Mouse (Mus musculus) cortical plate, adult 2 months (tissue): ENCODE measurements at regions not wholly inside any gene's neighbourhood (a gene's known extent, or its start where the extent isn't known, plus 50 kb on each side); places are given as distances from the start of the nearest gene placed in this dataset.
A peak's percentile ranks its signal among the peaks of the same experiment; 100 is the strongest.
"Not testable (repeated sequence)": the region's sequence is repeated elsewhere in the genome, so short reads cannot be mapped to it uniquely, and the experiment has no call there.

ENCODE experiments used
- H3K27ac ChIP-seq: fragments of 200-500 bp; 2 replicates; pipeline ENCODE4 v1.5.1; 2012; ENCODE audit warnings: low read length, control low read depth, inconsistent platforms; ENCODE audit not compliant: insufficient read depth
- H3K4me1 ChIP-seq: fragments of 200-500 bp; 2 replicates; pipeline ENCODE4 v1.6.1; 2011; ENCODE audit warnings: low read length; ENCODE audit not compliant: control insufficient read depth, insufficient read depth
- H3K4me3 ChIP-seq: fragments of 200-500 bp; 2 replicates; pipeline ENCODE4 v1.5.1; 2011; ENCODE audit warnings: mild to moderate bottlenecking, low read length, control low read depth; ENCODE audit not compliant: insufficient read depth
- CTCF ChIP-seq: fragments of 200-500 bp; IDR thresholded peaks from 2 replicates; pipeline ENCODE4 v1.5.1; 2011; ENCODE audit warnings: mild to moderate bottlenecking, control low read depth, low read length; ENCODE audit not compliant: insufficient read depth; ENCODE audit errors: extremely low read depth
- POLR2A ChIP-seq: fragments of 200-500 bp; IDR thresholded peaks from 2 replicates; pipeline ENCODE4 v1.6.1; 2011; ENCODE audit warnings: mild to moderate bottlenecking, low read length, control low read depth; ENCODE audit not compliant: insufficient read depth; ENCODE audit errors: extremely low read depth

GRCm38 (mm10) chr15:14253602-14254301, 1080.3 kb upstream of the Cdh6 start:
- Histone ChIP-seq H3K4me3 (no peak overlapping the region), H3K4me1 (no peaks in the 10 kb centered on the region), H3K27ac (no peak overlapping the region)
- TF ChIP-seq CTCF, result no peak

- Histone ChIP-seq H3K4me3 (no peak overlapping the region), H3K4me1 (no peaks in the 10 kb centered on the region), H3K27ac (no peak overlapping the region)
- no peak for TF ChIP-seq CTCF
- TF ChIP-seq POLR2A, result no peak
Observed at GRCm38 (mm10) chr15:14251773-14252172, 1078.3 kb upstream of the Cdh6 start.

GRCm38 (mm10) chr15:14215236-14215635, 1041.8 kb upstream of the Cdh6 start:
- Histone ChIP-seq H3K27ac (no peak overlapping the region), H3K4me3 (no peak overlapping the region), H3K4me1 (no peaks in the 10 kb centered on the region)
- TF ChIP-seq CTCF (no peak), POLR2A (no peak)

GRCm38 (mm10) chr15:14214726-14215125, 1041.3 kb upstream of the Cdh6 start:
- no peaks in the 10 kb centered on the region for H3K4me1 ChIP-seq
- no peak overlapping the region for H3K27ac ChIP-seq
- TF ChIP-seq POLR2A (no peak), CTCF (no peak)
- H3K4me3 ChIP-seq, result no peak overlapping the region

- Histone ChIP-seq H3K4me1 (no peaks in the 10 kb centered on the region), H3K27ac (no peak overlapping the region), H3K4me3 (no peak overlapping the region)
- TF ChIP-seq POLR2A (no peak), CTCF (no peak)
Observed at GRCm38 (mm10) chr15:14177523-14177922, 1004.0 kb upstream of the Cdh6 start.

GRCm38 (mm10) chr15:14137402-14137801, 963.9 kb upstream of the Cdh6 start:
- H3K4me1 ChIP-seq, result no peaks in the 10 kb centered on the region
- H3K4me3 ChIP-seq, result no peak overlapping the region
- TF ChIP-seq POLR2A (no peak), CTCF (no peak)
- no peak overlapping the region for H3K27ac ChIP-seq

- H3K4me1 ChIP-seq, result no peaks in the 10 kb centered on the region
- TF ChIP-seq POLR2A, result no peak
- no peak for TF ChIP-seq CTCF
- no peak overlapping the region for H3K4me3 ChIP-seq
- no peak overlapping the region for H3K27ac ChIP-seq
Observed at GRCm38 (mm10) chr15:14123829-14124228, 950.4 kb upstream of the Cdh6 start.

GRCm38 (mm10) chr15:14118321-14118720, 944.8 kb upstream of the Cdh6 start:
- not testable (repeated sequence) for H3K4me3 ChIP-seq, H3K27ac ChIP-seq, H3K4me1 ChIP-seq

GRCm38 (mm10) chr15:14101757-14102156, 928.3 kb upstream of the Cdh6 start:
- Histone ChIP-seq H3K4me3 (no peak overlapping the region), H3K27ac (no peak overlapping the region), H3K4me1 (no peaks in the 10 kb centered on the region)
- TF ChIP-seq POLR2A (no peak), CTCF (no peak)

- H3K27ac ChIP-seq, result no peak overlapping the region
- no peaks in the 10 kb centered on the region for H3K4me1 ChIP-seq
- no peak overlapping the region for H3K4me3 ChIP-seq
- TF ChIP-seq CTCF (peak; percentile 28; the same call in 1 of the 2 replicates), POLR2A (no peak)
Observed at GRCm38 (mm10) chr15:14051872-14052271, 878.4 kb upstream of the Cdh6 start.
